Mouse (Mus musculus) heart, adult 2 months (tissue): ENCODE results near the gene Susd4.

Source experiments
- CTCF ChIP-seq: fragments of 200-600 bp; IDR thresholded peaks from 2 replicates; pipeline ENCODE4 v1.8.1; 2022; ENCODE audit warnings: antibody characterized with exemption, mild to moderate bottlenecking, moderate library complexity
- EP300 ChIP-seq: fragments of 200-500 bp; IDR thresholded peaks from 2 replicates; pipeline ENCODE4 v1.6.1; 2011; ENCODE audit warnings: low read depth, low read length, control low read depth; ENCODE audit not compliant: insufficient read depth

- TF ChIP-seq CTCF: no peak
- no peak for TF ChIP-seq EP300
Measured at GRCm38 (mm10) chr1:182869114-182869456, 105.4 kb downstream of the Susd4 start.
